Mouse (Mus musculus): ENCODE measurements around the gene Dlgap3. TPM values are rescaled to one million over a fixed set of nuclear protein-coding genes. Genes with fewer than 3 reads are reported as not detected.

Dlgap3 gene
- polyA plus RNA-seq, 1 experiment from 2014 or later = 0.53 TPM

DNA sequence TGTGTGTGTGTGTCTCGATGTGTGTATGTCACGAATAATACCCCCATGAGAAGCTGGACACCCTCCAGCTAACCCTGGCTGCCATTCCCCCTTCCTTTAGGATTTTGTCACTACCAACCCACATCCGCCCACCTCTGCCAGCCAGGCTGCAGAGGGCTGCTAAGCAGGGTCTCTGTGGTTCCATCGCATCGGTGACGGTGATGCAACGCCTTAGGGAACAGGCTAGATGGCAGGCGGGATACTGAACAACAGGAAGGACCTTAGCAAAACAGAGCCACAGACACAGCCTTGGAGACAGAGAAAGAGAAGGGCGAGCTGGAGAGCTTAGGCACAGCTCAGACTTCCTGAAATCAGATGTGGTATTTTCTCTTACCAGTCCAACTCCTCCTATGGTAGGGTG, 9.7 kb downstream of the Dlgap3 start:
- Histone ChIP-seq H3K4me3 (no peak overlapping the region), H3K4me1 (peaks cover 2% of the 10 kb centered on the region; the same call in 1 of the 2 replicates), H3K27ac (no peak overlapping the region), H3K9ac (no peak overlapping the region), H3K27me3 (peaks cover 43% of the 10 kb centered on the region), H3K9me3 (no peaks in the 10 kb centered on the region), H3K4me2 (replicated peaks) (no peak overlapping the region), H3K36me3 (no peaks in the 10 kb centered on the region)
- WGBS = 46% methylated on average over 9 of the region's 9 CpGs
- ATAC-seq (ENCODE audit: low FRiP score, low read depth) = no peak

DNA sequence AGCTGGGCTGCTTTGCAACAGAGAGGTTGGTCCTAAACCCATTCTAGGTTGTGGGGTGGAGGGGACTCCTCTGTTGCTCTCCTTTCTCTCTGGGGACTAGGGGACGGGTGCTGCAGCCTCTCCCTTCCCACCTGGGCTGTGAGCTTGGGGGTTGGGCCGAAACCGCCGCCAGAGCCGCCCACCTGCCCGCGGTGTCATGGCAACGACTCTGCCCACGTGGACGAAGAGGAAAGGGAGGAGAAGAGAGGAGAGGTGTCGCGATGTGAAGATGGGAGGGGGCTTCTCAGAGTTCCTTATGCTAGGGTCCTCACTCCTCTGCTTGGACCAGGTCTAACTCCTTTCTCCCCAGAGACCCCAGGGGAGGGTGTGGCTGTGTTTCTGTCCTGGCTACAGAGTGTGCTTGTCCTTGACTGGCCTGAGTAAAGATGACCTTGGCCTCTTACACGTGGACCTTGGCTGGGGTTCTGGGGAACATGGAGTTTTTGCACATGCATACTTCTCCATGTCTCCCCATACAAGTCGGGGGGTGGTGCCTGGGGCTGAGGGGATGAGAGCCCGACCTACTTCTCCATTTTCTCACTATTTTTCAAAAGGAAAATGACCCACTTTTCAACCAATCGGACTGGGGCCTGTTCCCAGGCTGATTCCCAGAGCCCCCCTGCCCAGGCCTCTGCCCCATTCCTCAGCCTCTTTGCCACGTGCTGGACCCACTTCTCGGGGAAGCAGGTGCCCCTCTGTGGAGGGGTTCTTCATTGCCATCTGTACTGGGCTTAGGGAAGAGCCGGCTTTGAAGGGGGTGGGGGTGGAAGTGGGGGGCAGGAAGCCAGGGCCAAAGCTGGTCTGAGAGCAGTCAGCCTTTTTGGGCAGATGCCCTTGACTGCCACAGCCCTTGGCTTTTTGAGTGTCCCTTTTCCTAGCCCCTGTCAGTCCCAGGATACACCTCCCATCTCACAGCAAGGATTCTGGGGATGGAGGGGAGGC, 10.8 kb downstream of the Dlgap3 start:
- no peaks in the 10 kb centered on the region for H3K36me3 ChIP-seq
- H3K27me3 ChIP-seq = peaks cover 43% of the 10 kb centered on the region
- no peak overlapping the region for H3K4me2 ChIP-seq (replicated peaks)
- H3K9me3 ChIP-seq = no peaks in the 10 kb centered on the region
- H3K27ac ChIP-seq = no peak overlapping the region
- no peak overlapping the region for H3K9ac ChIP-seq
- H3K4me3 ChIP-seq = no peak overlapping the region
- peaks cover 2% of the 10 kb centered on the region; the same call in 1 of the 2 replicates for H3K4me1 ChIP-seq
- 10% methylated on average over 19 of the region's 19 CpGs for WGBS
- ATAC-seq (ENCODE audit: low FRiP score, low read depth) = no peak

DNA sequence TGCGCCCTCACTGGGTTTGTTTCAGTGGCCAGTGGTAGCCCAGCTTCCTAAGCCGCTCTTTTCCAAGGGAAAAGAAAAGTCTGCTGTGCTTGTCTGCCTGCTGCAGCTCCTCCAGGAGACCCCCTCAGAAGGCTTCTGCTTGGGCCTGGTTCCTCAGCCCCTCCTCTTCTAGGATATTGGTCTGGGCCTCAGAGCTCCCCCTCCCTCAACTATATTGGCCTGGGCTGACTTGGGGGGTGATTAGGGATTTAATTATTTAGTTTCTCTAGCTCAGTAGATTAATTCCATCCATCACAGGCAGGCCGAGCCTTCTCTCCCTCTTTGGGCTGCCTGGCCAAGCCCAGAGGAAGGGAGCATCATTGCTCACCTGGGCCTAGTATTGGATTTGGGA, 11.4 kb downstream of the Dlgap3 start:
- Histone ChIP-seq H3K36me3 (no peaks in the 10 kb centered on the region), H3K4me3 (no peak overlapping the region), H3K27me3 (peaks cover 43% of the 10 kb centered on the region), H3K4me1 (peaks cover 2% of the 10 kb centered on the region; the same call in 1 of the 2 replicates), H3K9ac (no peak overlapping the region), H3K4me2 (replicated peaks) (no peak overlapping the region), H3K9me3 (no peaks in the 10 kb centered on the region), H3K27ac (no peak overlapping the region)
- 68% methylated on average over 3 of the region's 3 CpGs for WGBS
- no peak for ATAC-seq (ENCODE audit: low FRiP score, low read depth)

DNA sequence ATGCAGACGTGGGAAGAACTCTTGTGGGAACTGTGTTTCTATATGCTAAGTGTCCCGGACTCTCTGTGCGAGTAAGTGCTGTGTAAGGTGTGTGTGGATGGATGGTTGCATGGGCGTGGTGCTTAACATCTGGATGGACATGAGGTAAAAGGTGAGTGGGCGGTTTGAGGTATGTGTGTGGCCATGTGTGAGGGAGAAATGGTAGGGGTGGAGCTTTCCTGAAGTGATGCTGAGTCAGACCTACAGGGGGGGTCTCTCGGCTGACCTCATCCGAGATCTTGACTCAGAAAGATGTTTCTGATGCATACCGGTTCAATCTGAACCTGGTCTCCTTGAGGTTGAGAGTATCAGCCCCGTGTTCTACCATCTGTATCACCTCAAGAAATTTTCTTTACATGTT, 12.0 kb downstream of the Dlgap3 start:
- no peaks in the 10 kb centered on the region for H3K9me3 ChIP-seq
- peaks cover 43% of the 10 kb centered on the region for H3K27me3 ChIP-seq
- ATAC-seq (ENCODE audit: low FRiP score, low read depth) = no peak
- H3K4me2 ChIP-seq (replicated peaks) = no peak overlapping the region
- 84% methylated on average over 9 of the region's 9 CpGs for WGBS
- H3K9ac ChIP-seq = no peak overlapping the region
- H3K36me3 ChIP-seq = no peaks in the 10 kb centered on the region
- no peak overlapping the region for H3K27ac ChIP-seq
- H3K4me3 ChIP-seq = no peak overlapping the region
- peaks cover 2% of the 10 kb centered on the region; the same call in 1 of the 2 replicates for H3K4me1 ChIP-seq

DNA sequence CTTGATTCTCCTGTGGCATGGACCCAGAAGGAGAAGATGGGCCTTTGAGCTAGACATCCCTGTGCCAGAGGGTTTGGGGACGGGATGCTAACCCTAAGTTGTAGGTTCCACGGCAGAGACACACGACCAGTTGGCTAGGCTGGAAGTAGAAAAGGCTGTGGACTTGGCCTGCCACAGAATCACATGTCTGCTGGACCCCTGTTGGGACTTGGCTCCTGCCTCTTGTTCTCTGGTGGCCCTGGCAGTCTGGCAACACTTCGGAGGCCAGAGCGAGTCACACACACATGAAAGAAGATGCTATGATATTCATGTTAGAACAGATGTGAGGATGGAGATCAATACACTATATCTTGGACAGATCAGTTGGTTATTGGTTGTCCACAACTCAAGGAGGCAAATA, 14.9 kb downstream of the Dlgap3 start:
- H3K27ac ChIP-seq = no peak overlapping the region
- H3K4me3 ChIP-seq = no peak overlapping the region
- 85% methylated on average over 5 of the region's 5 CpGs for WGBS
- H3K4me1 ChIP-seq = peaks cover 2% of the 10 kb centered on the region; the same call in 1 of the 2 replicates
- no peaks in the 10 kb centered on the region for H3K9me3 ChIP-seq
- no peak overlapping the region for H3K4me2 ChIP-seq (replicated peaks)
- no peak for ATAC-seq (ENCODE audit: low FRiP score, low read depth)
- no peak overlapping the region for H3K9ac ChIP-seq
- H3K27me3 ChIP-seq = peaks cover 27% of the 10 kb centered on the region
- H3K36me3 ChIP-seq = no peaks in the 10 kb centered on the region

DNA sequence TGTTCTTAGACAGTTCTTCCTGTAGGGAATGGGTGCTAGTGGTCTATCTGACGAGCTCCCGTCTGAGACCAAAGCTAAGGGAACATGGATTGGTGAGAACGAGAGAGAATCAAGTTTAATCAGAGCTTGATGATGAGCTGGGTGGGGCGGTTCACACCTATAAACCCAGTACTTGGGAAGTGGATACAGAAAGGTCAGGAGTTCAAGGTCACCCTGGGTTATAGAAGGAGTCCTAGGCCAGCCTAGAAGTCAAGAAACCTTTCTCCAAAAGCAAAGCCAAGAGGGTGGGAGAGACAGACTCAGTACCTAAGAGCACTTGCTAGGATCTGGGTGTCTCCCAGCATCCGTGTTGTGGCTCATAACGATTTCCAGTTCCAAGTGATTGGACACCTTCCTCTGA, 21.9 kb downstream of the Dlgap3 start:
- no peak overlapping the region for H3K4me2 ChIP-seq (replicated peaks)
- H3K27me3 ChIP-seq = peaks cover 6% of the 10 kb centered on the region; the same call in 1 of the 2 replicates
- H3K9me3 ChIP-seq = no peaks in the 10 kb centered on the region
- no peaks in the 10 kb centered on the region for H3K36me3 ChIP-seq
- ATAC-seq (ENCODE audit: low FRiP score, low read depth) = no peak
- H3K4me1 ChIP-seq = 0 out of 2 replicates have a peak, but pooled peaks cover 3% of the 10 kb centered on the region
- no peak overlapping the region for H3K27ac ChIP-seq
- no peak overlapping the region for H3K4me3 ChIP-seq
- WGBS = 85% methylated on average over 6 of the region's 6 CpGs
- H3K9ac ChIP-seq = no peak overlapping the region

DNA sequence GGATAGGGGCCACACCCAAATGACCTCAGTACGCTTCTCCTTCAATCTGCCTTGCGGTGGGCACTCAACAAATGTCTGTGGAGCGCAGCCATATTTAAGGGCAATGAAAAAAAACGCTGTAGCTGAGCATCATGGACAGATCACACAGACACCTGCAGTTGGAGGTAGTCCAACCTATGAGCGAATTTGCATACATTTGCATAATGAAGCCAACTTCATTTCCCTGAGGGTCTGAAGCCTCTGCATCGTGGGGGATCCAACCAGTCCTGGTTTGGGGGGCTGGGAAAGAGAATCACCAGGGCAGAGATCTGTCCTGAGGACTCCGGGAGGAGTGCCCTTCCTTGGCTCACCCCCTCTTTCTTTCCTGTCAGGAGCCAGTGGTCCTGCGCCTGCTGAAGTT, 23.7 kb downstream of the Dlgap3 start:
- Histone ChIP-seq H3K27me3 (peaks cover 6% of the 10 kb centered on the region; the same call in 1 of the 2 replicates), H3K36me3 (no peaks in the 10 kb centered on the region), H3K27ac (no peak overlapping the region), H3K9me3 (no peaks in the 10 kb centered on the region), H3K4me1 (0 out of 2 replicates have a peak, but pooled peaks cover 3% of the 10 kb centered on the region), H3K9ac (no peak overlapping the region), H3K4me3 (no peak overlapping the region), H3K4me2 (replicated peaks) (no peak overlapping the region)
- no peak for ATAC-seq (ENCODE audit: low FRiP score, low read depth)
- 71% methylated on average over 8 of the region's 8 CpGs for WGBS

DNA sequence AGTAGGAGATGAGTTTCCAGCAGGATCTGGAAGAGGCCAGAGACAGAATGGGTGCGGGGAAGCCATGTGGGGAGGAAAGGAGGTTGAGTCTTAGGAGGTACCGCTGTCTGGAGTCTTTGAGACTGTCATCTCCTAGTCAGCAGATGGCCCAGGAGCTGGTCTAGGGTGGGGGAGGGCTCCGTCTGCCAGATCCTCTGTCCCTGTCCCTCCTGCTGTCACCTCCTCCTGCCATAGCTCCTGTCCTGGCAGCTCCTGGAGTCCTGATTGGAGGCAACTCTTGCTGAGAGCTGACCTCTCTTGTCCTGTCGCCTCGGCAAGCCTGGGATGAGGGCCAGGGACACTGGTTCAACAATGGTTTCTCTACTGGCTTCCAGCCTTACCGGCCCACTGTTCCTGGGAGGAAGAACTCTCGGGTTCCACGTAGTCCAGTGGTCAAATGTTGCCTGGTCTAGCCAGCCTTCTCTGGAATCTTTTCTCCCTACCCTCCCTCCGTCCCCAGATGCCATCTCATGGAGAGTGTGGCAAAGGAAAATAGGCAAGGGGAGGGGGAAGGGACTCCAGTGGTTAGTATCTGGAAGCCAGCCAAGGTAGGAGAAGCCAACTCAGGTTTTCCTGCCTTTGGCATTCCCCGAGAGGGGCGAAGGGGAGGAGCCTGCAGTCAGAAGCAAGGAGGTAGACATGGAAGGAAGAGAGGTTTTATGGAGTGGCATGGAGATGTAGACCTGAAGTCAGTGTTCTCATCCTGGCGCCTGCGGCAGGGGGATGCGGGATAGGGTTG, 24.6 kb downstream of the Dlgap3 start:
- WGBS = 57% methylated on average over 14 of the region's 14 CpGs
- 0 out of 2 replicates have a peak, but pooled peaks cover 3% of the 10 kb centered on the region for H3K4me1 ChIP-seq

DNA sequence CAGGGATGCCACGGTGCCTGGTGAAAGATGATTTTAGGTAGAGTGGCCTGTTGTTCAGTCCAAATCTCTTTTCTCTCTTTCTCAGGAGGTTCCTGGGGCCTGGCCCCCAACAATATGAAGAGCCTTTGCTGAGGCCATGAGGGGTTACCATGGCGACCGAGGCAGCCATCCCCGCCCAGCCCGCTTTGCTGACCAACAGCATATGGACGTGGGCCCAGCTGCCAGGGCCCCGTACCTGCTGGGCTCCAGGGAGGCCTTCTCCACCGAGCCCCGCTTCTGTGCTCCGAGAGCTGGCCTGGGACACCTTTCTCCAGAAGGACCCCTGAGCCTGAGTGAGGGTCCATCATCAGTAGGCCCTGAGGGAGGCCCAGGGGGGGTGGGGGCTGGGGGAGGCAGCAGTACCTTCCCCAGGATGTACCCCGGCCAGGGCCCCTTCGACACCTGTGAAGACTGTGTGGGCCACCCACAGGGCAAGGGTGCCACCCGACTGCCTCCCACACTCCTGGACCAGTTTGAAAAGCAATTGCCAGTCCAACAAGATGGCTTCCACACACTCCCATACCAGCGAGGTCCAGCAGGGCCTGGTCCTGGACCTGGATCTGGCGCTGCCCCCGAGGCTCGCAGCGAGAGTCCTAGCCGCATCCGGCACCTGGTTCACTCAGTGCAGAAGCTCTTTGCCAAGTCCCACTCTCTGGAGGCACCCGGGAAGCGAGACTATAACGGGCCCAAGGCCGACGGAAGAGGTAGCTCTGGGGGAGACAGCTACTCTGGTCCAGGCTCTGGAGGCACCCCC, 25.7 kb downstream of the Dlgap3 start:
- 87% methylated on average over 25 of the region's 25 CpGs for WGBS
- H3K27me3 ChIP-seq = peaks cover 12% of the 10 kb centered on the region; the same call in 1 of the 2 replicates
- no peak overlapping the region for H3K4me3 ChIP-seq
- no peak overlapping the region for H3K9ac ChIP-seq
- H3K27ac ChIP-seq = no peak overlapping the region
- H3K9me3 ChIP-seq = no peaks in the 10 kb centered on the region
- H3K36me3 ChIP-seq = no peaks in the 10 kb centered on the region
- 0 out of 2 replicates have a peak, but pooled peaks cover 3% of the 10 kb centered on the region for H3K4me1 ChIP-seq
- no peak overlapping the region for H3K4me2 ChIP-seq (replicated peaks)
- no peak for ATAC-seq (ENCODE audit: low FRiP score, low read depth)

More for the DNA sequence above, 24.6 kb downstream of the Dlgap3 start:
- Histone ChIP-seq H3K36me3 (no peaks in the 10 kb centered on the region), H3K9ac (no peak overlapping the region), H3K4me2 (replicated peaks) (no peak overlapping the region), H3K9me3 (no peaks in the 10 kb centered on the region), H3K27ac (no peak overlapping the region), H3K27me3 (peaks cover 4% of the 10 kb centered on the region; the same call in 1 of the 2 replicates), H3K4me3 (no peak overlapping the region)
- no peak for ATAC-seq (ENCODE audit: low FRiP score, low read depth)

DNA sequence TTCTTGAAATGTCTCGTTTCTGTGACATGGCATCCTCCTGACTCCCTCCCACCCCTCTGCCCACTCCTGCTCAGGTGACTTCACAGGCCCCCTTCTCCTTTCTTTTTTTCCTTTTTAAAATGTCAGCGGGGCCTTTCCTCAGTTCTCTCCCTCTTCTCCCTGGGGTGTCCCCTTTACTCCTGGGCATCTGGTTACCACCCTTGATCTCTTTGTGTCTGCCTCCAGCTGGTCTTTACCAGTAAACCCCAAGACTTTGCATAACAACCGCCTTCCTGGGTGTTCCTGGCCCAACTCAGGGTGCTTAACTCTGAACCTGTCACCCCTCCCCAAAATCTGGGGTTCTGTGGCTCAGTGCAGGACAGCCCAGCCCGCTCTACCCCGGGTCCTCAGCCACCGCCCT, 29.6 kb downstream of the Dlgap3 start:
- WGBS = 36% methylated on average over 6 of the region's 6 CpGs
- H3K4me3 ChIP-seq = no peak overlapping the region
- no peak overlapping the region for H3K9ac ChIP-seq
- H3K36me3 ChIP-seq = no peaks in the 10 kb centered on the region
- H3K27me3 ChIP-seq = peaks cover 12% of the 10 kb centered on the region; the same call in 1 of the 2 replicates
- H3K4me1 ChIP-seq = peaks cover 18% of the 10 kb centered on the region
- no peak overlapping the region for H3K4me2 ChIP-seq (replicated peaks)
- H3K9me3 ChIP-seq = no peaks in the 10 kb centered on the region
- ATAC-seq (ENCODE audit: low FRiP score, low read depth) = no peak
- no peak overlapping the region for H3K27ac ChIP-seq

DNA sequence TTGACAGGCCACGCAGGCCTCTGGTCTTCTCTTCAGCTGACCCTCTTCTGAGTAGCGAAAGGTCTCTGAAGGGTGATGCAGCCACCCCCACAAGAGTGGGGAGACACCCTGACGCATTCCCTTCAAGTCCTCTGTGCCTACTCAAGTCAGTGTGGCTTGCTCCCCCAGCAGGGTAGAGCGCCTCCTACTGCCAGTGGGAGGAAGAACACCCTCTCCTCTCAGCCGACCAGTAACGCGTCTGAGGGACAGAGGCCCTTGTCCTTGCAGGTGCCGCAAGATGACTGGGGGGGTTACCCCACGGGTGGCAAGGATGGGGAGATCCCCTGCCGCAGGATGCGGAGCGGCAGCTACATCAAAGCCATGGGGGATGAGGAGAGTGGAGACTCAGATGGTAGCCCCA, 30.4 kb downstream of the Dlgap3 start:
- Histone ChIP-seq H3K9ac (no peak overlapping the region), H3K4me3 (no peak overlapping the region), H3K4me1 (peaks cover 15% of the 10 kb centered on the region), H3K9me3 (no peaks in the 10 kb centered on the region), H3K36me3 (no peaks in the 10 kb centered on the region), H3K4me2 (replicated peaks) (no peak overlapping the region), H3K27me3 (peaks cover 12% of the 10 kb centered on the region; the same call in 1 of the 2 replicates), H3K27ac (no peak overlapping the region)
- no peak for ATAC-seq (ENCODE audit: low FRiP score, low read depth)
- WGBS = 65% methylated on average over 12 of the region's 12 CpGs
